Mouse (Mus musculus): ENCODE data around the gene BC048562. TPM values are rescaled to one million over a fixed set of nuclear protein-coding genes. Genes with fewer than 3 reads are reported as not detected.

BC048562 gene
- polyA plus RNA-seq, 1 experiment from 2014 or later = not detected

GRCm38 (mm10) chr9:108412221-108412620 is 24.1 kb upstream of the BC048562 start:
- 70% methylated on average over 1 of the region's 1 CpGs for WGBS
- Histone ChIP-seq H3K4me3 (no peak overlapping the region), H3K27ac (no peak overlapping the region), H3K9me3 (no peaks in the 10 kb centered on the region), H3K36me3 (replicated peaks) (no peaks in the 10 kb centered on the region), H3K27me3 (ENCODE audit: poor library complexity, severe bottlenecking) (no peaks in the 10 kb centered on the region), H3K4me1 (0 out of 2 replicates have a peak, but pooled peaks cover 3% of the 10 kb centered on the region)
- DNase-seq (ENCODE audit: extremely low spot score, low spot score) = no peak

- DNase-seq (ENCODE audit: extremely low spot score, low spot score) = no peak
- H3K27ac ChIP-seq = no peak within 1 kb of the TSS
- no peak within 1 kb of the TSS for H3K4me3 ChIP-seq
- H3K4me1 ChIP-seq = peaks cover 5% of the 10 kb centered on the region
- no peaks in the 10 kb centered on the region for H3K36me3 ChIP-seq (replicated peaks)
- no peaks in the 10 kb centered on the region for H3K9me3 ChIP-seq
- H3K27me3 ChIP-seq (ENCODE audit: poor library complexity, severe bottlenecking) = no peaks in the 10 kb centered on the region
Observed at GRCm38 (mm10) chr9:108428384-108428783, 7.9 kb upstream of the BC048562 start, which contains the start of gene Ccdc36. Gene Ccdc36 (minus strand): TSS chr9:108428484.

- H3K9me3 ChIP-seq = no peaks in the 10 kb centered on the region
- WGBS = 54% methylated on average over 32 of the region's 32 CpGs
- H3K27ac ChIP-seq = peak overlapping the region; percentile 45; the same call in 1 of the 2 replicates
- peaks cover 10% of the 10 kb centered on the region for H3K4me1 ChIP-seq
- no peaks in the 10 kb centered on the region for H3K36me3 ChIP-seq (replicated peaks)
- peak overlapping the region; percentile 26 for H3K4me3 ChIP-seq
- DNase-seq (ENCODE audit: extremely low spot score, low spot score) = peak; percentile 42
- no peaks in the 10 kb centered on the region for H3K27me3 ChIP-seq (ENCODE audit: poor library complexity, severe bottlenecking)
Observed at GRCm38 (mm10) chr9:108431431-108432067, 4.7 kb upstream of the BC048562 start.

- H3K27ac ChIP-seq = no peak overlapping the region
- WGBS = 83% methylated on average over 6 of the region's 6 CpGs
Observed at GRCm38 (mm10) chr9:108439176-108439575, 2.9 kb downstream of the BC048562 start.

GRCm38 (mm10) chr9:108440485-108440884 is 4.2 kb downstream of the BC048562 start:
- Histone ChIP-seq H3K27ac (no peak overlapping the region), H3K4me1 (peaks cover 8% of the 10 kb centered on the region; the same call in 1 of the 2 replicates), H3K4me3 (no peak overlapping the region), H3K36me3 (replicated peaks) (no peaks in the 10 kb centered on the region), H3K9me3 (no peaks in the 10 kb centered on the region), H3K27me3 (ENCODE audit: poor library complexity, severe bottlenecking) (no peaks in the 10 kb centered on the region)
- no peak for DNase-seq (ENCODE audit: extremely low spot score, low spot score)
- WGBS = 83% methylated on average over 5 of the region's 5 CpGs

More at GRCm38 (mm10) chr9:108439176-108439575, 2.9 kb downstream of the BC048562 start:
- H3K9me3 ChIP-seq = no peaks in the 10 kb centered on the region
- no peaks in the 10 kb centered on the region for H3K36me3 ChIP-seq (replicated peaks)
- peaks cover 6% of the 10 kb centered on the region; the same call in 1 of the 2 replicates for H3K4me1 ChIP-seq
- no peak for DNase-seq (ENCODE audit: extremely low spot score, low spot score)
- no peaks in the 10 kb centered on the region for H3K27me3 ChIP-seq (ENCODE audit: poor library complexity, severe bottlenecking)
- H3K4me3 ChIP-seq = no peak overlapping the region

GRCm38 (mm10) chr9:108441236-108441919 is 5.1 kb downstream of the BC048562 start:
- H3K36me3 ChIP-seq (replicated peaks) = no peaks in the 10 kb centered on the region
- peaks cover 7% of the 10 kb centered on the region; the same call in 1 of the 2 replicates for H3K4me1 ChIP-seq
- no peak for DNase-seq (ENCODE audit: extremely low spot score, low spot score)
- 93% methylated on average over 11 of the region's 11 CpGs for WGBS
- H3K27ac ChIP-seq = no peak overlapping the region
- H3K9me3 ChIP-seq = no peaks in the 10 kb centered on the region
- H3K27me3 ChIP-seq (ENCODE audit: poor library complexity, severe bottlenecking) = no peaks in the 10 kb centered on the region
- H3K4me3 ChIP-seq = no peak overlapping the region

GRCm38 (mm10) chr9:108445125-108445524 is 8.8 kb downstream of the BC048562 start:
- H3K27me3 ChIP-seq (ENCODE audit: poor library complexity, severe bottlenecking) = no peaks in the 10 kb centered on the region
- H3K27ac ChIP-seq = no peak overlapping the region
- H3K4me3 ChIP-seq = no peak overlapping the region
- WGBS = 74% methylated on average over 9 of the region's 9 CpGs
- peaks cover 18% of the 10 kb centered on the region for H3K36me3 ChIP-seq (replicated peaks)
- no peaks in the 10 kb centered on the region for H3K9me3 ChIP-seq
- no peak for DNase-seq (ENCODE audit: extremely low spot score, low spot score)
- peaks cover 25% of the 10 kb centered on the region for H3K4me1 ChIP-seq

- Histone ChIP-seq H3K9me3 (no peaks in the 10 kb centered on the region), H3K36me3 (replicated peaks) (peaks cover 18% of the 10 kb centered on the region), H3K27me3 (ENCODE audit: poor library complexity, severe bottlenecking) (peaks cover 11% of the 10 kb centered on the region), H3K4me1 (peaks cover 59% of the 10 kb centered on the region), H3K27ac (peak overlapping the region; percentile 81), H3K4me3 (peak overlapping the region; percentile 70)
- DNase-seq (ENCODE audit: extremely low spot score, low spot score) = peak; percentile 89
- WGBS = 37% methylated on average over 4 of the region's 4 CpGs
Observed at GRCm38 (mm10) chr9:108449860-108450259, 13.6 kb downstream of the BC048562 start.

- peaks cover 18% of the 10 kb centered on the region for H3K36me3 ChIP-seq (replicated peaks)
- peak; percentile 61 for DNase-seq (ENCODE audit: extremely low spot score, low spot score)
- peaks cover 11% of the 10 kb centered on the region for H3K27me3 ChIP-seq (ENCODE audit: poor library complexity, severe bottlenecking)
- peak overlapping the region; percentile 70 for H3K4me3 ChIP-seq
- H3K4me1 ChIP-seq = peaks cover 57% of the 10 kb centered on the region
- no peaks in the 10 kb centered on the region for H3K9me3 ChIP-seq
- WGBS = 63% methylated on average over 21 of the region's 21 CpGs
- H3K27ac ChIP-seq = peak overlapping the region; percentile 81
Observed at GRCm38 (mm10) chr9:108450292-108451169, 14.2 kb downstream of the BC048562 start.

GRCm38 (mm10) chr9:108451170-108451493 is 14.8 kb downstream of the BC048562 start:
- H3K4me1 ChIP-seq = peaks cover 55% of the 10 kb centered on the region
- no peak for DNase-seq (ENCODE audit: extremely low spot score, low spot score)
- peaks cover 11% of the 10 kb centered on the region for H3K27me3 ChIP-seq (ENCODE audit: poor library complexity, severe bottlenecking)
- peak overlapping the region; percentile 70 for H3K4me3 ChIP-seq
- H3K9me3 ChIP-seq = no peaks in the 10 kb centered on the region
- 88% methylated on average over 6 of the region's 6 CpGs for WGBS
- peaks cover 18% of the 10 kb centered on the region for H3K36me3 ChIP-seq (replicated peaks)
- peak overlapping the region; percentile 81 for H3K27ac ChIP-seq

GRCm38 (mm10) chr9:108451519-108452160 is 15.4 kb downstream of the BC048562 start:
- Histone ChIP-seq H3K4me1 (peaks cover 55% of the 10 kb centered on the region), H3K9me3 (no peaks in the 10 kb centered on the region), H3K4me3 (peak overlapping the region; percentile 70), H3K36me3 (replicated peaks) (peaks cover 18% of the 10 kb centered on the region), H3K27ac (peak overlapping the region; percentile 81), H3K27me3 (ENCODE audit: poor library complexity, severe bottlenecking) (peaks cover 11% of the 10 kb centered on the region)
- DNase-seq (ENCODE audit: extremely low spot score, low spot score) = no peak
- WGBS = 45% methylated on average over 6 of the region's 6 CpGs

- no peaks in the 10 kb centered on the region for H3K9me3 ChIP-seq
- H3K27me3 ChIP-seq (ENCODE audit: poor library complexity, severe bottlenecking) = peaks cover 11% of the 10 kb centered on the region
- peak; percentile 90 for DNase-seq (ENCODE audit: extremely low spot score, low spot score)
- H3K27ac ChIP-seq = peak overlapping the region; percentile 81
- H3K4me3 ChIP-seq = peak overlapping the region; percentile 70
- peaks cover 55% of the 10 kb centered on the region for H3K4me1 ChIP-seq
- under 1% methylated on average over 40 of the region's 40 CpGs for WGBS
- peaks cover 18% of the 10 kb centered on the region for H3K36me3 ChIP-seq (replicated peaks)
Observed at GRCm38 (mm10) chr9:108452291-108452906, 16.1 kb downstream of the BC048562 start.
